Mouse (Mus musculus): Measurements from ENCODE around the gene Ptprn. TPM values are rescaled to one million over a fixed set of nuclear protein-coding genes. Genes with fewer than 3 reads are reported as not detected.

Gene Ptprn
- polyA plus RNA-seq, 1 experiment from 2014 or later = 3.4 TPM

GRCm38 (mm10) chr1:75221538-75221937, 42.8 kb downstream of the Ptprn start:
- Histone ChIP-seq H3K9ac (ENCODE audit: low read length) (no peak overlapping the region), H3K4me3 (ENCODE audit: low read depth, low read length) (no peak overlapping the region), H3K4me1 (replicated peaks; ENCODE audit: control insufficient read depth, insufficient read depth, low read length) (peaks cover 5% of the 10 kb centered on the region)

GRCm38 (mm10) chr1:75219531-75219930, 44.8 kb downstream of the Ptprn start, which contains the start of gene Tuba4a:
TSS of gene Tuba4a (minus strand) at chr1:75219865.
- DNase-seq (ENCODE audit: low spot score) (no peak), ATAC-seq (replicated peaks; ENCODE audit: low FRiP score, low TSS enrichment, low read depth) (peak; percentile 29)
- H3K9me3 ChIP-seq (ENCODE audit: control insufficient read depth, low read length) = no peaks in the 10 kb centered on the region
- H3K4me3 ChIP-seq (ENCODE audit: low read depth, low read length) = peak within 1 kb of the TSS; percentile 59
- H3K27me3 ChIP-seq (replicated peaks; ENCODE audit: control insufficient read depth, insufficient read depth, low read length) = peaks cover 41% of the 10 kb centered on the region
- peak within 1 kb of the TSS; percentile 99 for H3K4me2 ChIP-seq (ENCODE audit: low read length)
- 2% methylated on average over 34 of the region's 34 CpGs for WGBS
- H3K36me3 ChIP-seq (ENCODE audit: control insufficient read depth, insufficient read depth, low read length) = peaks cover 13% of the 10 kb centered on the region
- peak within 1 kb of the TSS; percentile 45 for H3K9ac ChIP-seq (ENCODE audit: low read length)
- H3K27ac ChIP-seq (ENCODE audit: low read depth) = no peak within 1 kb of the TSS
- H3K4me1 ChIP-seq (replicated peaks; ENCODE audit: control insufficient read depth, insufficient read depth, low read length) = peaks cover 5% of the 10 kb centered on the region

More at GRCm38 (mm10) chr1:75221538-75221937, 42.8 kb downstream of the Ptprn start:
- ATAC-seq (replicated peaks; ENCODE audit: low FRiP score, low TSS enrichment, low read depth) = no peak
- DNase-seq (ENCODE audit: low spot score) = no peak
- no peak overlapping the region for H3K27ac ChIP-seq (ENCODE audit: low read depth)
- H3K9me3 ChIP-seq (ENCODE audit: control insufficient read depth, low read length) = no peaks in the 10 kb centered on the region
- WGBS = 86% methylated on average over 3 of the region's 3 CpGs
- H3K27me3 ChIP-seq (replicated peaks; ENCODE audit: control insufficient read depth, insufficient read depth, low read length) = peaks cover 41% of the 10 kb centered on the region
- H3K36me3 ChIP-seq (ENCODE audit: control insufficient read depth, insufficient read depth, low read length) = no peaks in the 10 kb centered on the region; the same call in 1 of the 2 replicates
- no peak overlapping the region for H3K4me2 ChIP-seq (ENCODE audit: low read length)

- Histone ChIP-seq H3K27me3 (replicated peaks; ENCODE audit: control insufficient read depth, insufficient read depth, low read length) (peaks cover 41% of the 10 kb centered on the region), H3K9me3 (ENCODE audit: control insufficient read depth, low read length) (no peaks in the 10 kb centered on the region), H3K4me1 (replicated peaks; ENCODE audit: control insufficient read depth, insufficient read depth, low read length) (peaks cover 6% of the 10 kb centered on the region), H3K9ac (ENCODE audit: low read length) (peak overlapping the region; percentile 45), H3K4me2 (ENCODE audit: low read length) (peak overlapping the region; percentile 99), H3K27ac (ENCODE audit: low read depth) (no peak overlapping the region), H3K36me3 (ENCODE audit: control insufficient read depth, insufficient read depth, low read length) (peaks cover 18% of the 10 kb centered on the region), H3K4me3 (ENCODE audit: low read depth, low read length) (peak overlapping the region; percentile 59)
- under 1% methylated on average over 24 of the region's 24 CpGs for WGBS
- ATAC-seq (replicated peaks; ENCODE audit: low FRiP score, low TSS enrichment, low read depth) (peak; percentile 93), DNase-seq (ENCODE audit: low spot score) (peak; percentile 93)
Observed at GRCm38 (mm10) chr1:75219078-75219477, 45.2 kb downstream of the Ptprn start.

- H3K4me3 ChIP-seq (ENCODE audit: low read depth, low read length) = peak overlapping the region; percentile 59
- no peaks in the 10 kb centered on the region for H3K9me3 ChIP-seq (ENCODE audit: control insufficient read depth, low read length)
- H3K4me1 ChIP-seq (replicated peaks; ENCODE audit: control insufficient read depth, insufficient read depth, low read length) = peaks cover 12% of the 10 kb centered on the region
- H3K36me3 ChIP-seq (ENCODE audit: control insufficient read depth, insufficient read depth, low read length) = peaks cover 24% of the 10 kb centered on the region
- peak; percentile 58 for DNase-seq (ENCODE audit: low spot score)
- H3K27ac ChIP-seq (ENCODE audit: low read depth) = no peak overlapping the region
- peak; percentile 29 for ATAC-seq (replicated peaks; ENCODE audit: low FRiP score, low TSS enrichment, low read depth)
- peak overlapping the region; percentile 99 for H3K4me2 ChIP-seq (ENCODE audit: low read length)
- WGBS = under 1% methylated on average over 38 of the region's 38 CpGs
- H3K27me3 ChIP-seq (replicated peaks; ENCODE audit: control insufficient read depth, insufficient read depth, low read length) = peaks cover 41% of the 10 kb centered on the region
- H3K9ac ChIP-seq (ENCODE audit: low read length) = peak overlapping the region; percentile 45
Observed at GRCm38 (mm10) chr1:75218227-75219001, 45.9 kb downstream of the Ptprn start.

- H3K36me3 ChIP-seq (ENCODE audit: control insufficient read depth, insufficient read depth, low read length) = peaks cover 29% of the 10 kb centered on the region
- WGBS = 2% methylated on average over 6 of the region's 6 CpGs
- H3K4me3 ChIP-seq (ENCODE audit: low read depth, low read length) = peak overlapping the region; percentile 59
- peak overlapping the region; percentile 99 for H3K4me2 ChIP-seq (ENCODE audit: low read length)
- no peak overlapping the region for H3K27ac ChIP-seq (ENCODE audit: low read depth)
- H3K27me3 ChIP-seq (replicated peaks; ENCODE audit: control insufficient read depth, insufficient read depth, low read length) = peaks cover 41% of the 10 kb centered on the region
- ATAC-seq (replicated peaks; ENCODE audit: low FRiP score, low TSS enrichment, low read depth) = no peak
- no peak for DNase-seq (ENCODE audit: low spot score)
- H3K9ac ChIP-seq (ENCODE audit: low read length) = no peak overlapping the region; the same call in 1 of the 2 replicates
- no peaks in the 10 kb centered on the region for H3K9me3 ChIP-seq (ENCODE audit: control insufficient read depth, low read length)
- peaks cover 13% of the 10 kb centered on the region for H3K4me1 ChIP-seq (replicated peaks; ENCODE audit: control insufficient read depth, insufficient read depth, low read length)
Observed at GRCm38 (mm10) chr1:75217893-75218226, 46.4 kb downstream of the Ptprn start.

- peaks cover 13% of the 10 kb centered on the region for H3K4me1 ChIP-seq (replicated peaks; ENCODE audit: control insufficient read depth, insufficient read depth, low read length)
- no peak overlapping the region for H3K9ac ChIP-seq (ENCODE audit: low read length)
- 74% methylated on average over 13 of the region's 13 CpGs for WGBS
- peaks cover 41% of the 10 kb centered on the region for H3K27me3 ChIP-seq (replicated peaks; ENCODE audit: control insufficient read depth, insufficient read depth, low read length)
- DNase-seq (ENCODE audit: low spot score) = no peak
- no peaks in the 10 kb centered on the region for H3K9me3 ChIP-seq (ENCODE audit: control insufficient read depth, low read length)
- no peak for ATAC-seq (replicated peaks; ENCODE audit: low FRiP score, low TSS enrichment, low read depth)
- no peak overlapping the region for H3K4me3 ChIP-seq (ENCODE audit: low read depth, low read length)
- 0 out of 2 replicates have a peak overlapping the region, but pooled peaks have one; percentile 99 for H3K4me2 ChIP-seq (ENCODE audit: low read length)
- no peak overlapping the region for H3K27ac ChIP-seq (ENCODE audit: low read depth)
- peaks cover 34% of the 10 kb centered on the region for H3K36me3 ChIP-seq (ENCODE audit: control insufficient read depth, insufficient read depth, low read length)
Observed at GRCm38 (mm10) chr1:75216797-75217585, 47.3 kb downstream of the Ptprn start.

- DNase-seq (ENCODE audit: low spot score) = no peak
- H3K27me3 ChIP-seq (replicated peaks; ENCODE audit: control insufficient read depth, insufficient read depth, low read length) = peaks cover 33% of the 10 kb centered on the region
- H3K4me3 ChIP-seq (ENCODE audit: low read depth, low read length) = no peak overlapping the region
- no peak overlapping the region for H3K4me2 ChIP-seq (ENCODE audit: low read length)
- no peak overlapping the region for H3K9ac ChIP-seq (ENCODE audit: low read length)
- H3K9me3 ChIP-seq (ENCODE audit: control insufficient read depth, low read length) = no peaks in the 10 kb centered on the region
- WGBS = 93% methylated on average over 9 of the region's 9 CpGs
- H3K27ac ChIP-seq (ENCODE audit: low read depth) = no peak overlapping the region
- ATAC-seq (replicated peaks; ENCODE audit: low FRiP score, low TSS enrichment, low read depth) = no peak
- peaks cover 34% of the 10 kb centered on the region for H3K36me3 ChIP-seq (ENCODE audit: control insufficient read depth, insufficient read depth, low read length)
- H3K4me1 ChIP-seq (replicated peaks; ENCODE audit: control insufficient read depth, insufficient read depth, low read length) = peaks cover 22% of the 10 kb centered on the region
Observed at GRCm38 (mm10) chr1:75215785-75216184, 48.5 kb downstream of the Ptprn start.

GRCm38 (mm10) chr1:75214886-75215285, 49.4 kb downstream of the Ptprn start:
- WGBS = 64% methylated on average over 5 of the region's 5 CpGs
- H3K9ac ChIP-seq (ENCODE audit: low read length) = no peak overlapping the region
- peaks cover 34% of the 10 kb centered on the region for H3K36me3 ChIP-seq (ENCODE audit: control insufficient read depth, insufficient read depth, low read length)
- no peak for ATAC-seq (replicated peaks; ENCODE audit: low FRiP score, low TSS enrichment, low read depth)
- H3K27ac ChIP-seq (ENCODE audit: low read depth) = no peak overlapping the region
- H3K4me2 ChIP-seq (ENCODE audit: low read length) = no peak overlapping the region
- H3K27me3 ChIP-seq (replicated peaks; ENCODE audit: control insufficient read depth, insufficient read depth, low read length) = peaks cover 24% of the 10 kb centered on the region
- H3K9me3 ChIP-seq (ENCODE audit: control insufficient read depth, low read length) = no peaks in the 10 kb centered on the region
- H3K4me1 ChIP-seq (replicated peaks; ENCODE audit: control insufficient read depth, insufficient read depth, low read length) = peaks cover 27% of the 10 kb centered on the region
- DNase-seq (ENCODE audit: low spot score) = no peak
- no peak overlapping the region for H3K4me3 ChIP-seq (ENCODE audit: low read depth, low read length)

All from intestine, embryonic 14.5 days (tissue).